Mouse (Mus musculus) stomach, postnatal 0 days (tissue): ENCODE data around the gene Tmem260.

Experiments used
- CTCF ChIP-seq: IDR thresholded peaks from 2 replicates; pipeline ENCODE4 v1.5.1; 2016; ENCODE audit warnings: antibody characterized with exemption, low read depth, mild to moderate bottlenecking, moderate library complexity
- EP300 ChIP-seq: optimal IDR thresholded peaks from 2 replicates; pipeline ENCODE3; 2016; ENCODE audit warnings: antibody characterized with exemption

GRCm38 (mm10) chr14:48514620-48515019, 68.7 kb downstream of the Tmem260 start:
- TF ChIP-seq CTCF (no peak), EP300 (no peak)
